Mouse (Mus musculus) spleen, adult 2 months (tissue): ENCODE results near the gene Gm45711.
"Not testable (repeated sequence)": the region's sequence is repeated elsewhere in the genome, so short reads cannot be mapped to it uniquely, and the experiment has no call there.

Source experiments
- CTCF ChIP-seq: fragments of 200-500 bp; IDR thresholded peaks from 2 replicates; pipeline ENCODE4 v1.5.1; 2011; ENCODE audit warnings: mild to moderate bottlenecking, inconsistent platforms; ENCODE audit not compliant: insufficient read depth, insufficient read length, insufficient replicate concordance; ENCODE audit errors: extremely low read depth
- POLR2A ChIP-seq: fragments of 200-500 bp; IDR thresholded peaks from 2 replicates; pipeline ENCODE4 v1.6.1; 2011; ENCODE audit warnings: low read depth, low read length, inconsistent platforms

DNA sequence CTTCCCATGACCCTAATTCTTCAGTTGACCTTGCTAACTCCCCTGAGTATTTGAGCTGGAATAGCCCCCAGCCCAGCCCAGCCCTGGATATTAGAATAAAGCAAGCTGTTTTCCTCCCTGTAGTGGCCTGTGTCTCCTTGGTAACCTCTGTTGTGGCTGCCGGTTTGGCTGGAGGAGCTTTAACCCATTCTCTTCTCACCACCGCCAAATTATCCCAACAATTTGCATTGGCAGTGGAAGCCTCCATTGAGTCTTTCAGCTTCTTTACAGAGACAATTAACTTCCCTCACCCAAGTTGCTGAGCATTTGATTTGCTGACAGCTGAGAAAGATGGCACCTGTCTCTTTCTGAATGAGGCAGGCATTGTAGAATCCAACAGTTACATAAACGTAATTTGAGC is 8.3 kb downstream of the Gm45711 start:
- TF ChIP-seq POLR2A, CTCF: not testable (repeated sequence)
